Mouse (Mus musculus) kidney, adult 18-20 months (tissue): ENCODE measurements around the gene Cspg5.

Experiments
- DNase-seq: peaks from one replicate; pipeline ENCODE4 v3.0.0; 2021

Gene Cspg5

DNA sequence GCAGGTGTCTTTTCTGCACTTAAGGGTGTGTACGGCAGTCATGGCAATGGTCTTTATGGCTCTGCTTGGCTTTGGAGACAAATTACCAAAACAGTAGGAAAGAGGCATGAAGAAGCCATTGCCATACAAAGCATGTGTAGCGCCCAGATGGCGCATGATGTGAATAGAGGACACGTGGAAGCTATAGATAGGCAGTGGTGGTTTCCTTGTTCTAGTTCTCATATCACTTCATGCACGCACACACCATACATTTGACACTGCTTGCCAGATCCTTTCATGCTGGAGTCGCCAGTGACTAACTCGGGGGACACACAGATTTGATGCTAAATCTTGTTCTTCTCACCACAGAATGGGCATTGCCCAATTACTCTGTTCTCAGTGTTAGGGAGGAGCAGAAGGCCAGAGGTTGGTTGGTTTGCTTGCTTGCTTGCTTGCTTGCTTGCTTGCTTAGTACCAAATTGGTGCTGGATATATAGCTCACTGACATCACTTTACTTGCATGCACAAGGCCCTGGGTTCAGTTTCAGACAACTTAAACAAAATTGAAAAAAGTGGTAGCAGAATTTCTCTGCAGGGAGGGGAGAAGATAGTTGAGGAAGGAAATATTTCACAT lies at the start of gene Cspg5:
TSS of gene Cspg5 (plus strand) at position 563 of the 613 bp plus-strand sequence.
- DNase-seq: no peak

DNA sequence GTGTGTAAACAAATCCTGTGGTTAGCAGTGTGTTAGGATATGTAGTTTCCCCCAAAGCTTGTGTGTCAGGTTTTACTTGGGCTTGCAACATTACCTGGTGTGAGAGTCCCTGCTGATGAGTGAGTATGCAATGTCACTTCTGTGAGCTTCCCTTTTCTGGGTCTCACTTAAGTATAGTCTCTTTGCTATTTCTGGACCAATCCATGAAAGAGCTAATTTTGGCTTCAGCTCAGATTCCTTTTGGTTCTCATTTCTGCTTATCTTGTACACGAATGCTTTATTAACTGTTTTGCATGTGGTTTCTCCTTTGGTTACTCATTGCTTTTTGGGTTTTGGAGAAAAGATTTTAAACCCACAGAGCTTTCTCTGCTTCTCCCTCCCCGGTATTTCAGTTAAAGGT lies 43.7 kb upstream of the Cspg5 start:
- no peak for DNase-seq

DNA sequence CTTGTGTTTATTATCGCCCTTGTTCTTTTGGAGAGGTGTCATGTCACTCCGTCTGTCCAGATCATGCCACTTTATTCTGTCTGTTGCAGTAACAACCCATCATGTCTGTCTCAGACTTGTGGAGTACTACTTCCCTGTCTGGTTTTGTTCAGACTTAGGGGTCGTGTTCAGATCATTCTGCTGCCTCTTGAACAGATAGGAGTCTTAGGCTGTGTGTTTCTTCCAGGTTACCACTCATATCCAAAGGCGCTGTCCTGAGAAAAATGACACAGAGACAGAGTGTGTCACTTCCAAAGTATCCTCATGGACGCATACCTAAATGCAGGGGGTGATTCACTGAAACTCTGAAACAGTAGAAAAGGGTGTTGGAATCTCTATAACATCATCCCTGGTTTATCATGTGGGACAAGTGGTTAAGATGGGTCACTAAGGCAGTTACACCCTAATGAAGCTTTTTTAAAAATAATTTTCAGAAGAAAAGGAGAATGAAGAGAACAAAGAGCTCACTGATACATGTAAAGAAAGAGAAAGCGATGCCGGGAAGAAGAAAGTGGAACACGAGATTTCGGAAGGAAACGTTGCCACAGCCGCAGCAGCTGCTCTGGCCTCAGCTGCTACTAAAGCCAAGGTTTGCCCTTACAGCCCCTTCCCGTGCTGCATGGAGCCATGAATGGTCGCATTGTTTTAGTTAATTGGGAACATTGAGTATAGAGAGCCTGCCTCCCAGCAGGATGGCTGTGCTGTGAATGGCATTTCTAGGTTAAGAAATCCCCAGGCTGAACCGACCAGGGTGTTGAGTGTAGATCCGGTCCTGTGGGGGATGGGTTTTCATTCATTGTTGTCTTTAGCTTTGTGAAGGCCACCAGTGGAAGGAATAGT lies 37.8 kb upstream of the Cspg5 start:
- DNase-seq: no peak

DNA sequence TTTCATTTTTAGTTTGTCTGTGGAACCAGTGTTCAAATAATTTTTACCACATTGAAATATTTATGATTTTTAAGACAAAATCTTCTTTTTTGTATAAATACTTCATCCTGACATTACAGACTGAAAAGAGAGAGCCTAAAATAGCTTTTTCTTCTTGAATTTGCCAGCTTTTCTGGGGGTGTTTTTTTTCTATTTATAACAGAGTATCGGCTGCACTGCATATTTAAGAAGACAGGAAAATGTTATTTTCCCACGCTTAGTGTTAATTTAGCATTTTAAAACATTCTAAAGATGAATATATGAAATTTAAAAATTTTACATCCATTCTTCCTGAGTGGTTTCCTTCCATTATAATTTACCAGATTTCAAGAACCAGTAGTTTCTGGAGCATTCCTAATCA lies 37.1 kb upstream of the Cspg5 start:
- DNase-seq: no peak

DNA sequence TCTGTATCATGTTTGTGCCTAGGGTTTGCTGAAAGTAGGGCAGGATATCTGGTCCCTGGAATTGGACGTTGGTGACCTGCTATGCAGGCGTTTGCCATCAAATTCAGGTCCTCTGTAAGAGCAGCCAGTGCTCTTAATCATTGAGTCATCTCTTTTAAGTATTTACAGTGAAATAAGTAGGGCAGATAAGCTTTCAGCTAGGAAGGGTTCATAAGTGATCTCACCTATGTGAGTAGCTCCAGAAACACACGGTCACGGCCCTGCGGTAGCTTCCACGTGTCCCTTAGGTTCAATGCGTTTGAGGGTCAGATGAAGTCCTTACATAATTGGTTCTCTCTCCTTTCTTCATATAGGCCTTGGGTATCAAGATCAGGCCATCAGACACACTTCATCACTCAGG lies 35.3 kb upstream of the Cspg5 start:
- no peak for DNase-seq

DNA sequence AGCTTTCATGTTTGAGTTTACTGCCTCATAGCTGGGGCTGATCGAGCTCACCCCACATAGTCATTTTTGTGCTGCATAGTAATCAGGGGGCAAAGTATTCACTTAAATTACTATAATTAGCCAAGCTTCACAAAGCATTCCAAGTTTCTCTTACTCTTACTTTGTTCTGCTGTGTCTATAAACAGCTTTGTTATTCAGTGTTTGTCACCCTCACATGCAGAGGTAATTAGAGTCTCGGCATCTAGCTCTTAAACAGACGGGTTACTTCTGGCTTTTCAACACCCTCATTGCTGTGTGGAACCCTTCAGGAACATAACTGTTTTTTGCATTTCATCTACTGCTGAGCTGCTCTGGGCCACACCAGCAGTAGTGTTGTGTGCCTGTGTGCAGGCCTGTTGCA lies 34.6 kb upstream of the Cspg5 start:
- no peak for DNase-seq

DNA sequence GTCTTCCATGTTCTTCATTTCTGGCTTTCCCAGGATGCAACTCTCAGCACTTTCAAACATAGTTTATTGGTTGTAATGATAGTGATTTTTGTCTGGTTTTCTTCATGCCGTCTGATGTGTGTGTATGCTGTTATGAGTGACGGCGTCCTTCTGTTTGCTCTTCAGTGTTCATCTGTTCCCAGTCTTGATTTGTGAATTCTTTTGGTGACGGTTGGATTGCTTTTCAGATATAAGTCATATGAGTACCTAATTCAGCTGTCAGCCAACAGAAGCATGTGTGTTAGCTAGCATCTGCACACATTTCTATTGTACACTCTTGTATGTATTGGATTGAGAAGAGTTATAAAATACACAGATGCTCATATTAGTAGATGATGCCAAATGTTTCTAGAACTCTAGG lies 19.3 kb upstream of the Cspg5 start:
- DNase-seq: no peak

DNA sequence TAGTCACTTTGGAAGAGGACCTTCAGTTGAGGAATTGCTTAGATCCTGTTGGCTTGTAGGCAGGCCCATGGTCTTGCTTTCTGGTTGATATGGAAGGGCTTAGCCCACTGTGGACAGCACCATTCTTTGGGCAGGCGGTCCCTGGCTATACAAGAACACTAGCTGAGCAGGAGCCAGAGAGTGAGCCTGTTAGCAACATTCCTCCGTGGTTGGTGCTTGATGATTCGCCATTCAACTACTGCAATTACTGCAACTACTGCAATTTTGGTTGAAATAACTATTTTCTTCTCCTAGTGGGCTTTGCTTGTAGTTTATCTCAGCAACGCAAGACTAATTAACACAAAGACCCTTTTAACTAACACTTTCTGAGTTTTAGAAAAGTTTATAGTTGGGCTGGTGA lies 17.4 kb upstream of the Cspg5 start:
- no peak for DNase-seq

DNA sequence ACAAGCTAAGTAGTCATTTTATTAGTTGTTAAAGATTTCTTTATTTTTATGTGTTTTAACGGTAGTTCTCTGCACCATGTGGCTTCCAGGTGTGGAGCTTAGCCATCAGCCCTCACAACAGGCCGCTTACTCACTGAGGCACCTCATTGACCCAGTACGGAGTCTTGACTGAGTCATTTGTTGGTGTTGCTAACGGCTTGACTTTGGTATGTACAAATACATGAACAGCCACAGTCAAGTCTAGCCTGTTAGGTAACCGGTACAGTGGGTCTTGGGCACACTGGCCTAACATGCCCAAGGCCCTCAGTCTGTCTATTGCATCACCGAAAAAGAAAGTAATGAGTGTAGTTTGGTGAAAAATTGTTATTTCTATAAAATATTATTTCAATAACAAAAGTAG lies 14.9 kb upstream of the Cspg5 start:
- DNase-seq: no peak

DNA sequence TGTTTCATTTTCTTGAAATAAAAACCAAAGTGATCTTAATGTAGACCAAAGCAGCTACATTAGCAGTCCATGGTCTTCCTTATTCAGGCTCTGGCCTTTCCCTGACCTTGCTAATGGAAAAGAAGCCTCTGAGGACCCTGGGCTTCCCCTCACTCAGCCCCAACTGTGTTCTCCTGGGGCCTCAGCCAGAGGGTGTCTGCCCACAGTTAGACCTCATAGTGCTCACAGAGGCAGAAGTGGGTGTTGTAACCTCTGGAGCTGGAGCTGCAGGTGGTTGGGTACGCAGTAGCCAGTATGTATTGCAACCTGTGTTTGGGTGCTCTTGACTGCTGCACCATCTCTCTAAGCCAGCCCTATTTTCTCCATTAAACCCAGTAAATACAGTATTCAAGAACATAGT lies 14.5 kb upstream of the Cspg5 start:
- no peak for DNase-seq

DNA sequence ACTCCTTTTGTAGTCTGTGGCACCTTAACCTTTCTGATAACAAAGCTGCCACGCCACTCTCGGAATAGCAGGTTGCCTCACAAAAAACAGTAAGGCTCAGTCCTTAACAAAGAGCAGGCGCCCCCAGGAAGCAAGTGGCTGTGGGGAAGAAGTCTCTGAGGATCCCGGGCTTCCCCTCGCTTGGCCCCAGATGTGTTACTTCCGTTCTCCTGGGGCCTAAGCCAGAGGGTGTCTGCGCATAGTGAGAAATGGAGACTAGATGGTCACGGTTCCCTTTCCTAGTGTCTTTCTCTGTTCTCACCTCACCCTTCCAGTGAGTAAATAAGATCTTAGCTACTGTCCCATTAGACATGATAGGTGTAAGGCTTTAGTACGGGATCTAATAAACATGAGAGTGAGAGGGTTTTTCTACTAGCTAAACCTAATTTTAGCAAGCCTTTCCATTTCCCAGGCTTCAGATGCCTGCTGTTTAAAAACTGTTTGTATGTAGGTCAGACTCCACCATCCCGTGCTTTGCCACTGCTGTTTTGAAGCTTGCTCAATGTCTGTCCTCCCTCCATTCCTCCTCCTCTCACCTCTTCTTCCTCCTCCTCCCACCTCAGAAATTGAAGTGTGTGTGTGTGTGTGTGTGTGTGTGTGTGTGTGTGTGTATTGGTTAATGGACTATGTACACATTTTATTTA lies 13.9 kb upstream of the Cspg5 start:
- no peak for DNase-seq

DNA sequence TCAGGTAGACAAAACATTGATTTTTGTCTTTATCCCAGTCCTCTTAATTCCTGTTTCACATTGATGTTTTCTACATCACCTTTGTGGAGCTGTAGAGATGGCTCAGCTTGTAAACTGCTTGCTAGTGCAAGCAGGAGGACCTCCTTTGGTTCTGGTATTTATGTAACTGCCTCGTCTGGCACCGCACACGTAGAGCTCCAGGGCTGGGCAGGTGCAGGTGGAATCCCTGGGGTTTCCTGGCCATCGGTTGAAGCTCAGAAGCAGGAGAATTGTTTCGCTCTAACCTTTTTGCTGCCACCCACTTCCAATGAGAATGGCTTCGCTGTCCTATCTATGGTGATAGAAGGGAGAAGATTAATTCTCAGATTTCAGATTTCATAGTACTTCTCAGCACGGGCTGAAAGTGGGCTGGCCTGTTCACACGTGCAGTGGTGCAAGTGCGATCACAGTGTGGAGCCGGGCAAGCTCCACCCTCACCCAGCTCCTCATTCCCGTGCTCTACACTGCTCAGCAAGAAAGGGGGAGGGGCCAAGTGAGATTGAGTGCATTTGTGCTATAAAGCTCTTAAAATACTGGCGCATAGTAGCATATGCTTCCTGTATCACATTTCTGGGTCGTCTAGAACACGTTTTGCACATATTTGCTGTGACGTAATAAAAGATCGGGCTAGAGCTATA lies 13.1 kb upstream of the Cspg5 start:
- DNase-seq: no peak

DNA sequence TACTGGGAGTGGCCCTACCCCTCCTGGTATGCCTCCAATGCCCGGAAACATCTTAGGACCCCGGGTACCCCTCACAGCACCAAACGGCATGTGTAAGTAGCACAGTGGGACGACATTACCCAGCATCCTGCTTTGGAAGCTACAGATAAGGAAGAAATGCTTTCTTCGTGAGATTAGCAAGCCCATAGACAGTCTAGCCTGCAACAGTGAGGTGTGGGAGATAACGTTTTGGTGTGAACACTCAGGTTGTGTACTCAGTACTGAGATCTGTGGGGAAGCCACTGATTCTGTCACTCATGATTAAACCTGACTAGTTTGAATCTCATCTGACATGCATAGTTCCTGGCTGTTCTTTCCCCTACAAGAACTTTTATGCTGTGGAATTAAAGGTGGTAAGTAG lies 8.6 kb upstream of the Cspg5 start:
- DNase-seq: no peak

DNA sequence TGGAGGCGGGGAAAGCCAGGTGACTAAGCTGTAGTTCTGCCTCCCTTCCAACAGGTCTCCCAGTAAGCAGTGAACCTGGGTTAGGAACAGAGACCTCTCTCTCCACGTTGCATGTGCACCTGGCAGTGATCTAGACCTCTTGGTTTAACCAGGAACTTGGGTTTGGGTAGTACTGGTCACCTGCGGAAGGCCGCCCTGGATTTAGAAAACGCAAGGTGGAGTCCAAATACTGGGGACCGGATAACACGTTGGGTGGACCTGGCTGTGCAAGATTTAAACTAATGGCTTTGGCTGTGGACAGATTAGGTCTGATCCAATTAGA lies 945 bp downstream of the Cspg5 start:
- peak; percentile 10 for DNase-seq

DNA sequence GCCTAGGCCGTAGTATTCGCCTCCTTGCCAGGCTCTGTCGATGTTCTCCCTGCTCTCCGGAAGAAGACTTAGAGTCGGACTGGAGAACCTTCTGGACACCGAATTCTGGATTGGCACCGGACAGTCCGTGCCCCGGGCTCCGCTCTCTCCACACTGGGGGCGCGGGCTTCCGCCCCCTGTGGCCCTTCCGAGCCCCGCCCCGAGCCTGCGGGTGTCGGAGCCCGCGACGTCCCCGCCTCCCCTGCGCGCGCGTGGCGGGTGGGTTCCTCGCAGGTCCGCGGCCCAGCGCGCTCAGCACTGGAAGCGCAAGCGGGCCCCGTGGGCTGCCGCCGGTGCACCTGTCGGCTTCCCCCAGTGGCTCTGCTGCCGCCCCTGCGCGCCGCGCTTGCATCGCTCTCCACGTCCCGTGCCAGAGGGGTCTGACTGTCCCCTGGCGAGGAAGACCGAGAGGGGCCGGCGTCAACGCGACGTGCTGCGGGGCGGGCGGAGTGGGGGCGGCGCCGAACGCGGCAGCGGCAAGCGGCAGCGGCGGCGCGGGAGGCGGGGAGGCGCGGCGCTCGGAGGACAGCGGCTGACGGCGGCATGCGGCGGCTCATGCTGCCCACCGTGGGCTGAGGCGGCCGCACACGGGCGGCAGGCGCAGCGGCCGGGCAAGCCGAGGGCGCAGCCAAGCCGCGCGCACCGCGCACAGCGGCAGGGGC lies 1.5 kb downstream of the Cspg5 start:
- DNase-seq: peak; percentile 37

DNA sequence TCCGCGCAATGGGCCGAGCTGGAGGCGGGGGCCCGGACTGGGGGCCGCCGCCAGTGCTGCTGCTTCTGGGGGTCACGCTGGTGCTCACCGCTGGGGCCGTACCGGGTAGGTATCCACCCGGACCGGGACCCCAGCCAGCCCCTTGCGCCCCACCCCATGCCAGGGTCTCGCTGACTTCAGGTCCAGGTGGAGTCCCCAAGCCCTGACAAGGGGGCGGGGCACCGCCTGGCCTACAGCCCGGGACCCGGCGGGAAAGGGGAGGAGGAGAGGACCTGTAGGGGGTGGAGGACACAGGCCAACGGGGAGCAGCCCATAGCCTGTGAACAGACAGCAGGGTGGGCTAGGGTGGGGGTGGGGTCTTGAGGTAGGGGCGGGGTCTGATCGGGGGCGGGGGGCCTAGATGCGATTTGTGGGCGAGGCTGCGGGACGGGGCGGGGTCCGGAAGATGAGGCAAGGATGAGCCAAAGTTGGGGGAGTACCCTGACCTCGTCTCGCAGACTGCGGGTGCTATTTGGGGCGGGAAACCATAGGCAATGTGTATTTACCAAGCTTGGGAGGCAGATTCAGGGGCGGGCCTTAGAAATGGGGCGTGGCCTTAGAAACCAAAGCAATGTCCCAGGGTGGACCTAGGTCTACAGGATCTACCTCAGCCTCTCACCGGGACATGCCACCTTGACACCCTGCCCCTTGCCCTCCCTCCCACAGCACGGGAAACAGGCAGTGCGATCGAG lies 2.2 kb downstream of the Cspg5 start:
- peak; percentile 49 for DNase-seq

DNA sequence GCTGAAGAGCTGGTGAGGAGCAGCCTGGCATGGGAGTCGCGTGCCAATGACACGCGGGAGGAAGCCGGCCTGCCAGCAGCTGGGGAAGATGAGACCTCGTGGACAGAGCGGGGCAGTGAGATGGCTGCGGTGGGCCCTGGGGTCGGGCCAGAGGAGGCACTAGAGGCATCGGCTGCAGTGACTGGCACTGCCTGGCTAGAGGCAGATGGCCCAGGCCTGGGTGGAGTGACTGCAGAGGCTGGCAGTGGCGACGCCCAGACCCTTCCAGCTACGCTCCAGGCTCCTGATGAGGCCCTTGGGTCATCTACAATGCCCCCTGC lies 2.7 kb downstream of the Cspg5 start:
- DNase-seq: no peak

DNA sequence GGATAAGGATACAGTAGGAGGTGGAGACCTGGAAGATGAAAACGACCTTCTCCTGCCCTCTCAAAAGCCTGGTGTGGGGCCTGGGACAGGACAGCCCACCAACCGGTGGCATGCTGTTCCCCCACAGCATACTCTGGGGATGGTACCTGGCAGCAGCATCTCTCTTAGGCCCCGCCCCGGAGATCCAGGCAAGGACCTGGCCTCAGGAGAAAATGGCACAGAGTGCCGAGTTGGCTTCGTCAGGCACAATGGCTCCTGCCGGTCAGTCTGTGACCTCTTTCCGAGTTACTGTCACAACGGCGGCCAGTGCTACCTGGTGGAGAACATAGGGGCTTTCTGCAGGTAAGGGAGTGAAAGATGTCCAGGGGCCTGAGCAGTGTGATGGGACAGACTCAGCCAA lies 3.5 kb downstream of the Cspg5 start:
- DNase-seq: no peak

DNA sequence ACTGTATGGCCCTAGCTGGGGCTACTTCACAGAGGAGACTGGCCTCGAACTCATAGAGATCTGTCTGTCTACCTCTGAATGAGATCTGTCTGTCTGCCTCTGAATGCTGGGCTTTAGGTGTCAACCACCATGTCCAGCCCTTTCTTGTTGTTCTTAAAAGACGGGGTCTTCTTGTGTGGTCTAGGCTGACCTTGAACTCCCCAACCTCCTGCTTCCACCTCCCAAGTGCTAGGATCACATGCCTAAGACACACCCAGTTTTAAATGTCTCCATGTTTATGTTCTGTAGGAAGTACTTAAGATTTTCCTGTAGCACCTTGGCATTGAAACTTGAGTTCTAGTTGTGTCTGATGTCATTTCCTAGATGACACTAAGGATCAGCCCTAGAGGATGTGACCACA lies 5.3 kb downstream of the Cspg5 start:
- DNase-seq: no peak

DNA sequence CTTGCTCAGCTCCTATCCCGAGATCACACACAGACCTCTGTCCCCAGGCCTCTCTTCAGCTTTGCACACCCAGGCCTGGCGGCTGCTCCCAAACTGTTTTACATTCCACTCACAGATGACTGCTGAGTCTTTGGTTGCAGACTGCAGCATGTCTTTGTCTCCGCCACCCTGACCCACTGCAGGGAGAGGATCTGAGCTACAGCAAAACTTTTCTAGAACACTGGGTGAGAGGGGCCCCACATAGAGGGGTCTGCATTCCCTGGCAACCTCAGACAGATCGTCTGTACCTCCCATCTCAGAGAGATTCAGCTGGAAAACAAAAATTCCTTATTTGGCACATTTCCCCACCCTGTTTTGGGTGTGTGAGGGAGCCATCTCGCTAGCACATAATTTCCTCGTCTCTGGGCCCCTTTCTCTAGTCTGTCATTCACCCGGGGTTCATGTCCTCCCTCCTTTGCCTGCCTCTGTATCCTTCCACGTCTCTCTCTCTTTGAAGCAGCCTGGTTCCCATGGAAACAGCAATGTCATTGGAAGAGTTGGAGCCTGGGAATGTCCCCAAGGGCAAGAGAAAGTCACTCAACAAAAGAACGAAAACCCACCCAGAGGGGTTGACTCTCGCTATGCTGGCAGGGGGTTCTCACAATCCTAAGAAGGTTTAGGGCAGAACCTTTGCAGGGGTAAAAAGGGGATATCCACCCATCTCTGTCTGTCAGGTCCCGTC lies 6.4 kb downstream of the Cspg5 start:
- no peak for DNase-seq

DNA sequence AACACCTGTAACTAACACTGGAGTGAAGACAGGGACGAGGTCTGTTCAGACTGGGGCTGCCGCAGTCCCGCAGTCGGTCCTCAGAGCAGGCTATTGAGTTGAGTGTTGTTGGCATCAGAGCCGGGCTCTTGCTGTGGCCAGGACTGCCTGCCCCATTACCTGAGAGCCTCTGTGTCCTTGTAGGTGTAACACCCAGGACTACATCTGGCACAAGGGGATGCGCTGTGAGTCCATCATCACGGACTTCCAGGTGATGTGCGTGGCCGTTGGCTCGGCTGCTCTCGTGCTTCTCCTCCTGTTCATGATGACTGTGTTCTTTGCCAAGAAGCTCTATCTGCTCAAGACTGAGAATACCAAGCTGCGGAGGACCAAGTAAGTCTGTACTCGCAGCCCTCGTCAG lies 7.2 kb downstream of the Cspg5 start:
- no peak for DNase-seq
